Mouse (Mus musculus): ENCODE measurements around the gene Cyp1a1.

The Cyp1a1 gene

GRCm38 (mm10) chr9:57656631-57657350 lies 30.9 kb upstream of the Cyp1a1 start:
- DNase-seq (ENCODE audit: low spot score in 2 of 2) = no peak

GRCm38 (mm10) chr9:57657843-57658242 lies 29.9 kb upstream of the Cyp1a1 start:
- no peak for DNase-seq (ENCODE audit: low spot score in 2 of 2)

GRCm38 (mm10) chr9:57658970-57659369 lies 28.8 kb upstream of the Cyp1a1 start:
- no peak for DNase-seq (ENCODE audit: low spot score in 2 of 2)

GRCm38 (mm10) chr9:57659774-57660173 lies 28.0 kb upstream of the Cyp1a1 start:
- DNase-seq (ENCODE audit: low spot score in 2 of 2) = peak; percentile 48 to 65

GRCm38 (mm10) chr9:57660501-57660900 lies 27.2 kb upstream of the Cyp1a1 start:
- no peak for DNase-seq (ENCODE audit: low spot score in 2 of 2)

GRCm38 (mm10) chr9:57661552-57661951 lies 26.2 kb upstream of the Cyp1a1 start:
- no peak for DNase-seq (ENCODE audit: low spot score in 2 of 2)

- DNase-seq (ENCODE audit: low spot score in 2 of 2) = no peak
Observed at GRCm38 (mm10) chr9:57664616-57665015, 23.1 kb upstream of the Cyp1a1 start.

GRCm38 (mm10) chr9:57666536-57666935 lies 21.2 kb upstream of the Cyp1a1 start:
- DNase-seq (ENCODE audit: low spot score in 2 of 2) = no peak

- no peak for DNase-seq (ENCODE audit: low spot score in 2 of 2)
Observed at GRCm38 (mm10) chr9:57667136-57667535, 20.6 kb upstream of the Cyp1a1 start.

- DNase-seq (ENCODE audit: low spot score in 2 of 2) = no peak
Observed at GRCm38 (mm10) chr9:57667817-57668216, 19.9 kb upstream of the Cyp1a1 start.

GRCm38 (mm10) chr9:57668277-57668676 lies 19.5 kb upstream of the Cyp1a1 start:
- DNase-seq (ENCODE audit: low spot score in 2 of 2) = no peak

- no peak for DNase-seq (ENCODE audit: low spot score in 2 of 2)
Observed at GRCm38 (mm10) chr9:57669566-57669965, 18.2 kb upstream of the Cyp1a1 start.

- DNase-seq (ENCODE audit: low spot score in 2 of 2) = no peak
Observed at GRCm38 (mm10) chr9:57671037-57671436, 16.7 kb upstream of the Cyp1a1 start.

GRCm38 (mm10) chr9:57671500-57671899 lies 16.2 kb upstream of the Cyp1a1 start:
- DNase-seq (ENCODE audit: low spot score in 2 of 2) = no peak

GRCm38 (mm10) chr9:57681411-57681810 lies 6.3 kb upstream of the Cyp1a1 start:
- no peak for DNase-seq (ENCODE audit: low spot score in 2 of 2)

GRCm38 (mm10) chr9:57683520-57683919 lies 4.2 kb upstream of the Cyp1a1 start, which contains the start of gene Cyp1a2:
Gene Cyp1a2, minus strand, starts transcription at chr9:57683703.
- DNase-seq (ENCODE audit: low spot score in 2 of 2) = no peak

- no peak for DNase-seq (ENCODE audit: low spot score in 2 of 2)
Observed at GRCm38 (mm10) chr9:57686011-57686410, 1.7 kb upstream of the Cyp1a1 start.

GRCm38 (mm10) chr9:57688158-57688557 lies 430 bp downstream of the Cyp1a1 start:
- DNase-seq (ENCODE audit: low spot score in 2 of 2) = no peak

GRCm38 (mm10) chr9:57688606-57689005 lies 878 bp downstream of the Cyp1a1 start:
- DNase-seq (ENCODE audit: low spot score in 2 of 2) = no peak

GRCm38 (mm10) chr9:57694108-57694507 lies 6.4 kb downstream of the Cyp1a1 start:
- no peak for DNase-seq (ENCODE audit: low spot score in 2 of 2)

- DNase-seq (ENCODE audit: low spot score in 2 of 2) = no peak
Observed at GRCm38 (mm10) chr9:57696380-57697285, 8.9 kb downstream of the Cyp1a1 start.

GRCm38 (mm10) chr9:57697380-57697779 lies 9.7 kb downstream of the Cyp1a1 start:
- DNase-seq (ENCODE audit: low spot score in 2 of 2) = no peak

All from spleen, postnatal 14 days (tissue).